Mouse (Mus musculus) neural tube, embryonic 11.5 days (tissue): ENCODE measurements around the gene Slc30a2. TPM values are rescaled to one million over a fixed set of nuclear protein-coding genes. Genes with fewer than 3 reads are reported as not detected.
A peak's percentile ranks its signal among the peaks of the same experiment; 100 is the strongest.

Source experiments
- ATAC-seq: fragments of 200-750 bp; cut with Nextera tagmentation; 2 replicates; pipeline ENCODE4 v1.8.0; 2017; ENCODE audit warnings: moderate number of reproducible peaks, mild to moderate bottlenecking, moderate TSS enrichment, moderate library complexity; ENCODE audit not compliant: insufficient read depth, low FRiP score, low TSS enrichment
- DNase-seq: peaks from one replicate; pipeline ENCODE4 v3.0.0-alpha.2; 2015; ENCODE audit warnings: low spot score
- H3K27ac ChIP-seq: fragments of 300-500 bp; sonication (generic); 2 replicates; pipeline ENCODE4 v1.5.1; 2014; ENCODE audit warnings: low read depth, mild to moderate bottlenecking, low read length
- H3K27me3 ChIP-seq: fragments of 300-500 bp; sonication (generic); 2 replicates; pipeline ENCODE4 v1.6.1; 2014; ENCODE audit warnings: mild to moderate bottlenecking, low read length, mixed read lengths; ENCODE audit not compliant: control insufficient read depth, insufficient read depth
- H3K36me3 ChIP-seq: fragments of 300-500 bp; sonication (generic); 2 replicates; pipeline ENCODE4 v1.6.1; 2014; ENCODE audit warnings: mild to moderate bottlenecking, low read length, moderate library complexity, mixed read lengths; ENCODE audit not compliant: control insufficient read depth, insufficient read depth
- H3K4me1 ChIP-seq: fragments of 300-500 bp; sonication (generic); 2 replicates; pipeline ENCODE4 v1.6.1; 2014; ENCODE audit warnings: low read length, mixed read lengths; ENCODE audit not compliant: control insufficient read depth, insufficient read depth
- H3K4me2 ChIP-seq: fragments of 300-500 bp; sonication (generic); 2 replicates; pipeline ENCODE4 v1.6.1; 2014; ENCODE audit warnings: low read depth, mild to moderate bottlenecking, moderate library complexity
- H3K4me3 ChIP-seq: fragments of 300-500 bp; sonication (generic); 2 replicates; pipeline ENCODE4 v1.5.1; 2014; ENCODE audit warnings: low read depth, low read length
- H3K9ac ChIP-seq: fragments of 300-500 bp; sonication (generic); 2 replicates; pipeline ENCODE4 v1.6.1; 2014; ENCODE audit warnings: mild to moderate bottlenecking, low read length
- H3K9me3 ChIP-seq: fragments of 300-500 bp; sonication (generic); 2 replicates; pipeline ENCODE4 v1.6.1; 2016; ENCODE audit warnings: low read length; ENCODE audit not compliant: control insufficient read depth
- WGBS: fragments of 180-500 bp; shearing (Covaris S2); extraction: QIAGEN DNeasy Blood & Tissue Kit; methylation state at CpG from one replicate; pipeline ENCODE4 v1.1.7; 2014; 5-methylcytosine and 5-hydroxymethylcytosine counted together
- polyA plus RNA-seq: library from polyadenylated mRNA; unstranded; fragments of >200 nt; fragmentation: Nextera tagmentation; extraction: Ambion mirVana; gene quantifications from 2 replicates; pipeline ENCODE4 v1.2.1, GENCODE M21; 2014

Slc30a2 gene
- polyA plus RNA-seq, 1 experiment from 2014 or later, result not detected

GRCm38 (mm10) chr4:134350641-134351040 is 7.7 kb downstream of the Slc30a2 start:
- no peak for ATAC-seq
- 87% methylated on average over 6 of the region's 6 CpGs for WGBS
- H3K4me1 ChIP-seq, result peaks cover 5% of the 10 kb centered on the region; the same call in 1 of the 2 replicates
- no peak overlapping the region for H3K27ac ChIP-seq
- H3K27me3 ChIP-seq, result no peaks in the 10 kb centered on the region
- H3K9ac ChIP-seq, result no peak overlapping the region
- no peak overlapping the region for H3K4me2 ChIP-seq
- no peak overlapping the region for H3K4me3 ChIP-seq
- no peaks in the 10 kb centered on the region for H3K36me3 ChIP-seq
- no peak for DNase-seq
- H3K9me3 ChIP-seq, result no peaks in the 10 kb centered on the region

GRCm38 (mm10) chr4:134351329-134352260 is 8.6 kb downstream of the Slc30a2 start:
- DNase-seq (no peak), ATAC-seq (no peak)
- no peak overlapping the region for H3K4me2 ChIP-seq
- H3K9ac ChIP-seq, result peak overlapping the region; percentile 22; the same call in 1 of the 2 replicates
- H3K36me3 ChIP-seq, result no peaks in the 10 kb centered on the region
- H3K27ac ChIP-seq, result no peak overlapping the region
- peaks cover 5% of the 10 kb centered on the region; the same call in 1 of the 2 replicates for H3K4me1 ChIP-seq
- H3K4me3 ChIP-seq, result no peak overlapping the region
- 46% methylated on average over 18 of the region's 18 CpGs for WGBS
- H3K9me3 ChIP-seq, result no peaks in the 10 kb centered on the region
- no peaks in the 10 kb centered on the region for H3K27me3 ChIP-seq

GRCm38 (mm10) chr4:134352261-134352707 is 9.3 kb downstream of the Slc30a2 start:
- Histone ChIP-seq H3K4me2 (no peak overlapping the region), H3K4me3 (no peak overlapping the region), H3K9me3 (no peaks in the 10 kb centered on the region), H3K27ac (no peak overlapping the region), H3K27me3 (no peaks in the 10 kb centered on the region), H3K36me3 (no peaks in the 10 kb centered on the region), H3K9ac (no peak overlapping the region), H3K4me1 (peaks cover 5% of the 10 kb centered on the region; the same call in 1 of the 2 replicates)
- ATAC-seq (no peak), DNase-seq (no peak)
- WGBS, result 63% methylated on average over 12 of the region's 12 CpGs

GRCm38 (mm10) chr4:134352929-134353328 is 9.9 kb downstream of the Slc30a2 start:
- H3K4me1 ChIP-seq, result peaks cover 5% of the 10 kb centered on the region; the same call in 1 of the 2 replicates
- no peak for DNase-seq
- H3K9ac ChIP-seq, result no peak overlapping the region
- H3K27ac ChIP-seq, result no peak overlapping the region
- H3K36me3 ChIP-seq, result no peaks in the 10 kb centered on the region
- 76% methylated on average over 7 of the region's 7 CpGs for WGBS
- H3K27me3 ChIP-seq, result no peaks in the 10 kb centered on the region
- H3K4me2 ChIP-seq, result no peak overlapping the region
- no peak for ATAC-seq
- H3K9me3 ChIP-seq, result no peaks in the 10 kb centered on the region
- H3K4me3 ChIP-seq, result no peak overlapping the region

- no peak for DNase-seq
- Histone ChIP-seq H3K4me3 (no peak overlapping the region), H3K4me1 (peaks cover 5% of the 10 kb centered on the region; the same call in 1 of the 2 replicates), H3K9me3 (no peaks in the 10 kb centered on the region), H3K27me3 (no peaks in the 10 kb centered on the region), H3K9ac (no peak overlapping the region), H3K4me2 (no peak overlapping the region), H3K27ac (no peak overlapping the region), H3K36me3 (no peaks in the 10 kb centered on the region)
- 74% methylated on average over 5 of the region's 5 CpGs for WGBS
- no peak for ATAC-seq
Measured at GRCm38 (mm10) chr4:134353527-134354409, 10.8 kb downstream of the Slc30a2 start.

GRCm38 (mm10) chr4:134355841-134356452 is 13.0 kb downstream of the Slc30a2 start:
- DNase-seq (no peak), ATAC-seq (no peak)
- WGBS, result 57% methylated on average over 15 of the region's 16 CpGs
- Histone ChIP-seq H3K4me3 (no peak overlapping the region), H3K4me1 (peaks cover 5% of the 10 kb centered on the region; the same call in 1 of the 2 replicates), H3K9me3 (no peaks in the 10 kb centered on the region), H3K27ac (no peak overlapping the region), H3K27me3 (no peaks in the 10 kb centered on the region), H3K36me3 (no peaks in the 10 kb centered on the region), H3K9ac (no peak overlapping the region), H3K4me2 (no peak overlapping the region)

- Histone ChIP-seq H3K9me3 (no peaks in the 10 kb centered on the region), H3K4me2 (peak overlapping the region; percentile 9; the same call in 1 of the 2 replicates), H3K27me3 (no peaks in the 10 kb centered on the region), H3K27ac (no peak overlapping the region), H3K36me3 (no peaks in the 10 kb centered on the region), H3K4me1 (0 out of 2 replicates have a peak, but pooled peaks cover under 1% of the 10 kb centered on the region), H3K9ac (0 out of 2 replicates have a peak overlapping the region, but pooled peaks have one; percentile 9), H3K4me3 (no peak overlapping the region)
- WGBS, result 22% methylated on average over 22 of the region's 22 CpGs
- DNase-seq (peak; percentile 69), ATAC-seq (no peak)
Measured at GRCm38 (mm10) chr4:134356591-134357460, 13.8 kb downstream of the Slc30a2 start.
